Mouse (Mus musculus) embryonic fibroblast, embryonic 13.5 days (primary cell): Measurements from ENCODE around the gene Pou2f3. TPM values are rescaled to one million over a fixed set of nuclear protein-coding genes. Genes with fewer than 3 reads are reported as not detected.

ENCODE experiments used
- H3K27ac ChIP-seq: 2 replicates; pipeline ENCODE4 v1.5.1; 2012; ENCODE audit warnings: low read length, control low read depth, inconsistent platforms; ENCODE audit not compliant: insufficient read depth
- H3K4me1 ChIP-seq: 2 replicates; pipeline ENCODE4 v1.6.1; 2011; ENCODE audit warnings: low read length; ENCODE audit not compliant: control insufficient read depth, insufficient read depth
- H3K4me3 ChIP-seq: 2 replicates; pipeline ENCODE4 v1.5.1; 2011; ENCODE audit warnings: mild to moderate bottlenecking, control low read depth, low read length; ENCODE audit not compliant: insufficient read depth
- CTCF ChIP-seq: IDR thresholded peaks from 2 replicates; pipeline ENCODE4 v1.5.1; 2011; ENCODE audit warnings: mild to moderate bottlenecking, control low read depth, low read length, moderate library complexity, borderline replicate concordance; ENCODE audit not compliant: insufficient read depth
- POLR2A ChIP-seq: IDR thresholded peaks from 2 replicates; pipeline ENCODE4 v1.6.1; 2011; ENCODE audit warnings: low read depth, mild to moderate bottlenecking, control low read depth, low read length, moderate library complexity
- polyA plus RNA-seq: library from polyadenylated mRNA; stranded (reverse); fragments of >200 nt; gene quantifications from 2 replicates; pipeline ENCODE4 v1.2.4, GENCODE M21; 2011; ENCODE audit warnings: low read depth; ENCODE audit not compliant: missing spikeins, insufficient read length

The Pou2f3 gene
- polyA plus RNA-seq, 1 experiment = not detected

- Histone ChIP-seq H3K4me1 (no peaks in the 10 kb centered on the region), H3K4me3 (no peak overlapping the region), H3K27ac (no peak overlapping the region)
- TF ChIP-seq POLR2A (no peak), CTCF (no peak)
Observed at GRCm38 (mm10) chr9:43222429-43222715, 12.2 kb upstream of the Pou2f3 start.

DNA sequence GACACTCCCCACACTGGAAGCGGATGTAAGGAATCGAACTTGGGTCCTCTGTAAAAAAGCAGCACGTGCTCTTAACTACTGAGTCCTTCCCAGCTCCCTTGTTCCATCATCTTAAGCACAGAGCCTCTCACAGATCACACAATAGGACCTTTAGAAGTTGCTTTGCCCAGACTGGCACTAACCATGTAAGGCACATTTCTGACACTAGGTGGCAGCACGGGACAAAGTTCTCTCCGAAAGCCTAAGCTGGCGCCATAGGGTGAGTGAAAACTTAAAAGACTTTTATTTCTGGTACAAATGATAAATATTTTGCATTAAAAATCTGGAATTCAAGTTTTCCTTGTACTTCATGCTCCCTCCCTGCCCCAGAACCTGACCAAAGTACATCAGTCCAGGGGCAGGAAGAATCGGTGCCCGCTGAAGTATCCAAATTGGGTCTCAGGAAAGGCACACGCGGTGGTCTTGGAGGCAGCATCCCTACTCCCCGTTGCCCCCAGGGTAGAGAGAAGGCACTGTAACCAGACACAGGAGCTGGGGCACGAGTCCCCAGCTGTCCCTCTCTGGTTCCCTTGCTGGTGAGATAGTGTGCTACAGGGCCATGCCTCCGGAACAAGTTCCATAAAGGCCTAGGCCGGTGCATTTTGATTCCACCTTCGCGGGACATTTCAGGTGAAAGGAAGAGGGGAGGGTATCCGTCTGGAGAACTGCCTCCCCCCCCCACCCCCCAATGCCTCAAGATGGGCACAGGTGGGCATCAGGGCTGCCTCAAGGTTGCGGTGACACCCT is 11.7 kb upstream of the Pou2f3 start:
- H3K27ac ChIP-seq = no peak overlapping the region
- no peak for TF ChIP-seq POLR2A
- peak; percentile 39; the same call in 1 of the 2 replicates for TF ChIP-seq CTCF
- no peaks in the 10 kb centered on the region for H3K4me1 ChIP-seq
- H3K4me3 ChIP-seq = no peak overlapping the region

DNA sequence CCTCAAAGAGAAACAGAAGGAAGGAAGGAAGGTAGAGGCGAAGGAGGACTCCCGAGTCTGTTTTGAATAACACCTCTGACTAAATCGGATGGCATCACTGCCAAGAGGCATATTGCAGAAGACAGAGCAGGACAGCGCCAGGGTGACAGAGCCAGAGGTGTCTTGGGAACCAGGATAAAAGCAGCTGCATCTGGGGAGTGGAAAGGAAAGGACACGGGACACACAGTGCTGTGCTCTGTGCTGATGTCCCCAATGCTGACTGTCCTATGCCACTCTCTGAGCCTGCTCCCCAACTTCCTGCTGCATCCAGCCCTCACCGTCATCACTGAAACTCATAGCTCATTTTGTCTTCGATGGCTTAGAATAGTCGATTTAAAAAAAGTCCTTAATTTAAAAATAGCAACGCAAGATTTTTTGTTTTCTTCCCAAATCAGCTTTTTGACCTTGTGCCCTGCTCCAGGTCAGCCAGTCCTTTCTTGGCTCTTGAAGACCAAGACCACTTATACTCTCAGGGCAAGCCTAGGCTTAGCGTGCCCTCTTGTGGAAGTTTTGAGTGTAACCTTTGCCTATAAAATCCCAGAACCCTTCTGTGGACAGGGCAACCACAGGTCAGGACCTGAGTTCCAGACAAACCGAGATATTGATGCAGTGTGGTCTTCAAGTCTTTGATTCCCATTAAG is 742 bp upstream of the Pou2f3 start:
- TF ChIP-seq CTCF (0 out of 2 replicates have a peak, but pooled peaks have one; percentile 16), POLR2A (no peak)
- no peak overlapping the region for H3K27ac ChIP-seq
- H3K4me1 ChIP-seq = peaks cover 7% of the 10 kb centered on the region

DNA sequence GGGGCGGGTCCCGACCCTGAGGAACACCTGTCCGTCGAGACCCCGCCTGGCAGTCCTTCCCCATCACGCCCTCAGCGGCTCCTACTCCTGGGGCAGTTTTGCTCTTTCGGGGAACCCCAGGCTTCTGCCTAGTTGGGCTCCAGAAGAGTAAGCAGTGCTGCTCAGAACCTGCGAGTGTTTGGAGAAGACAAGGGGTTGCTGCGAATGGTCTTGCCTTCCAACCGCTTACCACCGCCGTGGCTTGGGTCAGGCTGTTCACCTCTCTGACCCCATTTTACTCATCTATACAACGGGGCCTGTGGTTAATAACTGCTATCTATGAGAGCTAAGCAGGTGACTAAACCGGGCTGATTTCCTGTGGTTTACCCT is 4.2 kb downstream of the Pou2f3 start:
- Histone ChIP-seq H3K4me3 (no peak overlapping the region), H3K27ac (no peak overlapping the region), H3K4me1 (peaks cover 7% of the 10 kb centered on the region)
- TF ChIP-seq POLR2A = no peak

More for the DNA sequence above, 742 bp upstream of the Pou2f3 start:
- no peak overlapping the region for H3K4me3 ChIP-seq

GRCm38 (mm10) chr9:43205343-43206021 is 4.7 kb downstream of the Pou2f3 start:
- no peak for TF ChIP-seq CTCF
- no peak for TF ChIP-seq POLR2A
- peaks cover 2% of the 10 kb centered on the region for H3K4me1 ChIP-seq
- no peak overlapping the region for H3K4me3 ChIP-seq
- no peak overlapping the region for H3K27ac ChIP-seq

GRCm38 (mm10) chr9:43200212-43200611 is 10.0 kb downstream of the Pou2f3 start:
- no peak overlapping the region for H3K27ac ChIP-seq
- no peaks in the 10 kb centered on the region for H3K4me1 ChIP-seq
- TF ChIP-seq CTCF = no peak
- no peak for TF ChIP-seq POLR2A
- H3K4me3 ChIP-seq = no peak overlapping the region

- no peak overlapping the region for H3K27ac ChIP-seq
- TF ChIP-seq POLR2A = no peak
- no peak overlapping the region for H3K4me3 ChIP-seq
- no peaks in the 10 kb centered on the region for H3K4me1 ChIP-seq
Observed at GRCm38 (mm10) chr9:43194001-43194400, 16.2 kb downstream of the Pou2f3 start.

- no peak overlapping the region for H3K4me3 ChIP-seq
- H3K4me1 ChIP-seq = no peaks in the 10 kb centered on the region
- TF ChIP-seq POLR2A = no peak
- H3K27ac ChIP-seq = no peak overlapping the region
Observed at GRCm38 (mm10) chr9:43191561-43191960, 18.6 kb downstream of the Pou2f3 start.

DNA sequence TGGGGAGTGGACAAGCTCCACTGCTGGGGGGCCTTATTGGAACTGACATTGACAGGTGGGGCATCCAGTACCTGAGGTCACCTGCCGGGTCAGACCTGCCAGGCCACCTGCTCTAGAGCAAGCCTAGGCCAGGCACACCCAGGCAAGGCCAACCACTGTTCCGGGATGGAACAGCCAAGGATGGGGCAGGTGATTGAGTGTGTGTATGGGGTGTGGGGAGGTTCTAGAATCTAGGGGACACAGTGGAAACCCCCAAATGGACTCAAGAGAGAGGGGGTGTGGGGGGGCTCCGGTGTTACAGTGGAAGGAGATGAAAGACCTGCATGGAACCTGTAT is 21.2 kb downstream of the Pou2f3 start:
- TF ChIP-seq POLR2A (no peak), CTCF (no peak)
- Histone ChIP-seq H3K27ac (no peak overlapping the region), H3K4me3 (no peak overlapping the region), H3K4me1 (no peaks in the 10 kb centered on the region)

- H3K4me3 ChIP-seq = no peak overlapping the region
- H3K27ac ChIP-seq = no peak overlapping the region
- TF ChIP-seq POLR2A (no peak), CTCF (no peak)
- H3K4me1 ChIP-seq = no peaks in the 10 kb centered on the region
Observed at GRCm38 (mm10) chr9:43188309-43189020, 21.7 kb downstream of the Pou2f3 start.
